Mouse (Mus musculus) bone marrow macrophage, adult 2 months (primary cell): ENCODE measurements around the gene Prmt8. TPM values are rescaled to one million over a fixed set of nuclear protein-coding genes. Genes with fewer than 3 reads are reported as not detected.

ENCODE experiments used
- H3K27ac ChIP-seq: 2 replicates; pipeline ENCODE4 v1.5.1; 2012; ENCODE audit warnings: low read depth, low read length; ENCODE audit not compliant: insufficient read depth
- H3K4me1 ChIP-seq: 2 replicates; pipeline ENCODE4 v1.6.1; 2012; ENCODE audit warnings: low read length; ENCODE audit not compliant: control insufficient read depth, insufficient read depth
- H3K4me3 ChIP-seq: 2 replicates; pipeline ENCODE4 v1.5.1; 2012; ENCODE audit warnings: mild to moderate bottlenecking, low read length, moderate library complexity; ENCODE audit not compliant: insufficient read depth
- CTCF ChIP-seq: IDR thresholded peaks from 2 replicates; pipeline ENCODE4 v1.5.1; 2012; ENCODE audit warnings: low read depth, mild to moderate bottlenecking, low read length, moderate library complexity
- POLR2A ChIP-seq: IDR thresholded peaks from 2 replicates; pipeline ENCODE4 v1.6.1; 2012; ENCODE audit warnings: mild to moderate bottlenecking, low read depth, low read length, borderline replicate concordance
- polyA plus RNA-seq: library from polyadenylated mRNA; stranded (reverse); fragments of >200 nt; gene quantifications from 2 replicates; pipeline ENCODE4 v1.2.4, GENCODE M21; 2012; ENCODE audit not compliant: missing spikeins, insufficient read depth, insufficient read length

Gene Prmt8
- polyA plus RNA-seq, 1 experiment = not detected

DNA sequence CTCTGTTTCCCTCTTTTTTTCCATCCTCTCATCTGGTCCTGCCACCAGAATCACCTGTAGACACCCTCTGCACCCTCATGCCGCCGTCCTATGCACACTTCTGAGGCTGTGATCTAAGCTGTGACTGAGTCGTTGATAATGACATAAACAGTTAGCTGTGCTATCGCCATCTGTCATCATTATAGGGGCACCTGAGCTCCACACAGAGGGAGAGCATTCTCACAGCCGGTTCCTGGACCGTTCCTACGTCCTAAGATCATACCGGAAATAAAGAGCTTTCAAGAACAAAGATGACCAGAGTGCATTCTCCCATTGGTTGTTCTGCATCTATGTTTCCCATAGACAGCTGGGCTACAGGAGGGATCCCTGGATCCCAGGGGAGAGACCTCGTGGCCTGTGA is 28.6 kb downstream of the Prmt8 start:
- no peak overlapping the region for H3K4me3 ChIP-seq
- no peak overlapping the region for H3K27ac ChIP-seq
- H3K4me1 ChIP-seq = no peaks in the 10 kb centered on the region
- TF ChIP-seq POLR2A = no peak
- no peak for TF ChIP-seq CTCF

GRCm38 (mm10) chr6:127739921-127740320 is 29.4 kb downstream of the Prmt8 start:
- Histone ChIP-seq H3K4me1 (no peaks in the 10 kb centered on the region), H3K27ac (no peak overlapping the region), H3K4me3 (no peak overlapping the region)
- TF ChIP-seq POLR2A (no peak), CTCF (no peak)

DNA sequence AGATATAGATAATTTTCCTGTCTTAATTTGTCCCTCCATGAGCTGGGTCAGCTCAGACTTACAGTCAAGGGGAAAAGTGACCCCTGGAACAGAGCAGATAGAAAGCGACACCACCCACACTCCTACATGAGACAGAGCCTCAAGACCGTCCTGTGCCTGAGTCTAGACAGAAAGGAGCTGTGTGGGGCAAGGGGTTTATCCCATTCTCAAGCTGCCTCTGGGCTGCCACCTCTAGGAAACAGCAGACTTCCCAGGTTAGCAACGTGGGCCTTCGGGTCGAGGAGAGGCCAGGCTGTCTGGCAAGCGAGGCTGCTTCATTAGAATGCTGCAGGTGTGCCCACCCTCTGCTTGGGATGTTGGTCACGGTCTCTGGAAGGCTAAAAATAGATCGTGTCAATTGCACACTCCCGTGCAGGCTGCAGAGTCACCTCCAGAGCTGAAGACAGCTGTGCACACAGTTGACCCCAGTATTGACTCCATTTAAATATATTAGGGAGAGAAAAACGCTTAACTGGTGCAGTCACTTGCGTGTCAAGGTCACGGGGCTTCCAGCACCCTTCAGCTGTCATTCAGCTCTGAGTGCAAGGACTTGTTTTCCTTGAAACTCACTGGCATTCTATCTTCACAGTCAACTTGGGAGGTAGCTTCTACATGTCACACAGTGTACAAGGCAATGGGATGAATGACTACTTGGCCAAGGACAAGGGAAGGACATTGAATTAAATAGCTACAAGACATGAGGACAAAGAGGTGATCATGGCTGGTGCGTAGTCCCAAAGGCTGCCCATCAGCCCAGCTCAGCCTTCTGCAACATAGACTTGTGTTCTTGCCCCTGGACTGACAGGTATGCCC is 33.9 kb downstream of the Prmt8 start:
- no peak for TF ChIP-seq CTCF
- no peak for TF ChIP-seq POLR2A
- no peak overlapping the region for H3K27ac ChIP-seq

DNA sequence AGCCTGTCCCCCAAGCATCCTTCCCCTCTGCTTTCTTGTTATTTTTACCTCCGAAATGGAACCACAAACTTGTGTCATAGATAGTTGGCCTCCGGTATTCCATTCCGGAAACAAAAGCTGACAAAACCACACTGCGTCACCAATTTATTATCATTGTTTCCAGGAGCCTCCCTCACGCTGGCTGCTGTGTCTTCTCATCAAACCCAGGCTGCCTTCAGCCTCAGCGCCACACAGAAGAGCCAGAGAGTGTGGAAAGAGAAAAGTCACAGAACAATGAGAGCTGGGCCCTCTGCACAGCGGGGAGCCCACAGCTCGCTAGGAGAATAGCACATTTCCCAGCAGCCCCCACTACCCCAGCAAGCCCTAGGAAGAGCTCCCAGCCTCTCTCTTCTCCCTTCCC is 46.1 kb downstream of the Prmt8 start:
- H3K4me3 ChIP-seq = no peak overlapping the region
- TF ChIP-seq POLR2A (no peak), CTCF (no peak)
- H3K27ac ChIP-seq = no peak overlapping the region
- no peaks in the 10 kb centered on the region for H3K4me1 ChIP-seq

More for the DNA sequence above, 33.9 kb downstream of the Prmt8 start:
- Histone ChIP-seq H3K4me1 (no peaks in the 10 kb centered on the region), H3K4me3 (no peak overlapping the region)

- Histone ChIP-seq H3K27ac (no peak overlapping the region), H3K4me1 (no peaks in the 10 kb centered on the region), H3K4me3 (no peak overlapping the region)
- TF ChIP-seq CTCF (no peak), POLR2A (no peak)
These were observed 49.4 kb downstream of the Prmt8 start for GRCm38 (mm10) chr6:127719875-127720274.

DNA sequence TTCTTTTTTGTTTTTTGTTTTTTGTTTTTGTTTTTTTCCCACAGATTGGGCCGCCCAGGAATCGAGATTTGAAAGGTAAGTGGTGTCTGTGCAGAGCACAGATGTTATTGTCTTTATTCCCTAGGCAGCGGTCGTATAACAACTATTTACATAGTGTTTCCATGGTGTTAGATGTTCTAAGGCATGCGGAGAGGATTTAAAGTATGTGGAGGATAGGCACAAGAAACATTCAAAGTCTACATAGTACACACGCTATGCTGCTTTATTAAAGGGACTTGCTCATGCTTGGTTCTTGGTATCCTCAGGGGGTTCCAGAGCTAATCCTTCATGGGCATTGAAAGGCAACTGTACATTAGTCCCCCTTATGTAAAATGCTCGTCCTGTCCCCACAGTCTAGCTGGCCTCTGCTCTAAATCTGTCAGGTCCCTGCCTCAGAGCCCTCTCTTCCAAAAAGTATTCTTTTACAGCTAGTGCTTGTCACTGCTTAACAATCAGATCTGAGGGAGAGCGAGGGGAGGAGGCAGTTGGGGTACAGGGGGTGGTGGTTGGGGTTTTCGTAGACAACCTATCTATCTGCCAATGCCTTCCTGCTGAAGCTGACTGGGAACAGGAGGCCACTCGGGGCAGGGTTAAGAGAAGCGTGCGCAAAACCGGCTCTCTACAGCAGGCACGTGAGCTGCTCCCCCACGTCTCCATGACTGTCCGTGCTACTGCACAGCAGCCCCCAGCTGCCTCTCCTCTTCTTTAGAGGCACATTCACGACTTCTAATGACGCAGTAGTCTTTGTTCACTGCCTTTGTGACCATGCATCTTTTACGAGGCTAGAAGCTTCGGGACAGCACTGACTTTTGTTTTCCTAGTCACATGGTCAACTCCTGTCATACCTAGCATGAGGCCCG is 51.8 kb downstream of the Prmt8 start:
- H3K4me1 ChIP-seq = no peaks in the 10 kb centered on the region
- no peak overlapping the region for H3K27ac ChIP-seq
- TF ChIP-seq POLR2A = no peak
- TF ChIP-seq CTCF = no peak
- H3K4me3 ChIP-seq = no peak overlapping the region

GRCm38 (mm10) chr6:127715428-127715827 is 53.8 kb downstream of the Prmt8 start:
- TF ChIP-seq CTCF = no peak
- no peak for TF ChIP-seq POLR2A
- H3K4me1 ChIP-seq = no peaks in the 10 kb centered on the region

GRCm38 (mm10) chr6:127714906-127715305 is 54.4 kb downstream of the Prmt8 start:
- Histone ChIP-seq H3K27ac (no peak overlapping the region), H3K4me1 (no peaks in the 10 kb centered on the region), H3K4me3 (no peak overlapping the region)
- TF ChIP-seq POLR2A = no peak
- no peak for TF ChIP-seq CTCF

More at GRCm38 (mm10) chr6:127715428-127715827, 53.8 kb downstream of the Prmt8 start:
- Histone ChIP-seq H3K4me3 (no peak overlapping the region), H3K27ac (no peak overlapping the region)

DNA sequence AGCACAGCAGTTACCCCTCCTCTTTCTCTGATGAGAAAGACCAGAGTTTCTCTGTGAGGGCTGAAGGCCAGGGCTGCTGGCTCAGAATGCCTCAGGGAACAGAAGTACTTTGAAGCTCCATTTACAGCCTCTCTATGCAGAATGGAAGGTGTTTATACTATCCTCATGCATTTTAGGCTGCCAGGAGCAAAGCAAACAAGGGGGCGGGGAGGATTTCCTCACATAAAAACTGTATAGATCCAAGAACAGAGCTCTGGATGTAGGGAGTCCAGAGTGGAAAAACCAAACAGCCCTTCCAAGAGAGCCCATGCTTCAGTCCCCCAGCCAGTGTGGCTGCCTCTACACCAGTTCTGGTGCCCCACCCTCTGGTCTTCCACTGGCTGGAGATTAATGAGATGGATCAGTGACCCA is 61.0 kb downstream of the Prmt8 start:
- TF ChIP-seq POLR2A (no peak), CTCF (no peak)
- Histone ChIP-seq H3K4me3 (no peak overlapping the region), H3K4me1 (no peaks in the 10 kb centered on the region), H3K27ac (no peak overlapping the region)

GRCm38 (mm10) chr6:127701036-127701783 is 68.1 kb downstream of the Prmt8 start:
- TF ChIP-seq CTCF (no peak), POLR2A (no peak)
- no peak overlapping the region for H3K4me3 ChIP-seq

More at GRCm38 (mm10) chr6:127701036-127701783, 68.1 kb downstream of the Prmt8 start:
- no peak overlapping the region for H3K27ac ChIP-seq
- no peaks in the 10 kb centered on the region for H3K4me1 ChIP-seq
